Mouse (Mus musculus) MEL-GATA-1-ER (cell line): ENCODE data around the gene H2-DMa.
A peak's percentile ranks its signal among the peaks of the same experiment; 100 is the strongest.
"Not testable (repeated sequence)": the region's sequence is repeated elsewhere in the genome, so short reads cannot be mapped to it uniquely, and the experiment has no call there.

Experiments
- DNase-seq: peaks from one replicate; pipeline ENCODE4 v3.0.0-alpha.2; 2012; ENCODE audit warnings: low read depth; ENCODE audit errors: extremely low read depth

Gene H2-DMa

GRCm38 (mm10) chr17:34124649-34125048, 5.3 kb downstream of the H2-DMa start:
- no peak for DNase-seq

DNA sequence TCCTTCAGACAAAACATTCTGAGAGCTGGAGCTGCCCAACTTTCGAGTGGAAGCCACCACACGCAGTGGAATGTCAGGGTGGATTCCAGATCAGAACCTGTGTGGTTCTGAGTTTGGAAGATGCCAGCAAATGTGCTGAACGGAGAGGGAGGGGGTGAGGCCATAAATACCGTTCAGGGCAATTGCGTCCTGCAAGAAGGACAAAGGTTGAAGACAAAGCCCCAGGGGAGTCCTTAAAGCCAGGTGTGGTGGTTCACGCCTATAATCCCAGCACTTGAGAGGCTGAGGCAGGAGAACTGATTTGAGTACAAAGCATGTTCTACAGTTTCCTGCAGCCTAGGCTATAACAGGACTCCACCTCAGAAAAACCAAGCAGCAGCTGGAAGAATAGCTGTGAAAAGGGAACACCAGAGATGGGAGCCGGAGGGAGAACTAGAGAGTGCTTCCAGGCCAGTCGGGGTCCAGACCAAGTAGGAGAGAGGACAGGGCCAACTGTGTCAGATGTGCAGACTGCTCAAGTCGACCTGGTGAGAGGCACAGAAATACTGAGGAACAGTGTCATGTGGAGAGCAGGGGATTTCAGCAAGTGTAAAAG, 7.6 kb downstream of the H2-DMa start:
- DNase-seq: no peak

DNA sequence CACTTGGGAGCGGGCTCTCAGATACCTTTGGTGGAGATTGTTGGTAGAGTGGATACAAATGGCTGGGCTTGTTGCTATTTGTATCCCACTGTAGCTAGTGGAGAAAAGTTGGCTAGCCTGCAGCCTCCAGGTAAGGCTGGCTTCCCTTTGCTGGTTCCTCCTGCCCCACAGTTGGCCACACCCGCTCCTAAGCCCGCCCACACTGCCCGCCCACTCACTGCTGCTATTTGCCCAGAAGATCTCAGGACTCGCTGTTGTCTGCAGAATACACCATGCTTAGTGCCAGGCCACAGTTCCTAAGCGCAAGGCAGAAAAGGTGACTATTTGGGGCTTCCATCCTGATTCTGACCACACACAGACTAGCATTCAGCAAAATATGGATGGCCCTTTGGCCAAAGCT, 8.1 kb downstream of the H2-DMa start:
- no peak for DNase-seq

GRCm38 (mm10) chr17:34128264-34128937, 9.1 kb downstream of the H2-DMa start:
- DNase-seq: no peak

- DNase-seq: no peak
These were observed 9.8 kb downstream of the H2-DMa start for GRCm38 (mm10) chr17:34128944-34129791.

- no peak for DNase-seq
These were observed 11.0 kb downstream of the H2-DMa start for GRCm38 (mm10) chr17:34130073-34130947.

DNA sequence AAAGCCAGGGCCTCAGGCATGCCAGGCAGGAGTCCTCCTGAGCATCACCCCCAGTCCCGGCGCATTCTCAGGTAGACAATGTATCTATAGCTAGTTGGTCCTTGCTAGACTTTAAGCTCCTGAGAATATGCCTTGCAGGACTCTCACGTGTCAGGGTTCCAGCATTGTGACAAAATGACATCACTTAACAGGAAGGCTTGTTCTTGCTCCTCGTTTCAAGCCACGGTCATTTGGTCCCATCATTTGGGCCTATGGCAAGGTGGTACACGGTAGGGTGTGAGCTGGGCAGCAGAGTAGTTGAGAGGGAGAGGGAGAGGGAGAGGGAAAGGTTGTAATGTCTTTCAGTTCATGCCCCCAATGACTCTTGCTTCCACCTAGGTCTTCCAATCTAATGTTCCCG, 12.6 kb downstream of the H2-DMa start:
- no peak for DNase-seq

- no peak for DNase-seq
These were observed 13.9 kb downstream of the H2-DMa start for GRCm38 (mm10) chr17:34133289-34133688.

DNA sequence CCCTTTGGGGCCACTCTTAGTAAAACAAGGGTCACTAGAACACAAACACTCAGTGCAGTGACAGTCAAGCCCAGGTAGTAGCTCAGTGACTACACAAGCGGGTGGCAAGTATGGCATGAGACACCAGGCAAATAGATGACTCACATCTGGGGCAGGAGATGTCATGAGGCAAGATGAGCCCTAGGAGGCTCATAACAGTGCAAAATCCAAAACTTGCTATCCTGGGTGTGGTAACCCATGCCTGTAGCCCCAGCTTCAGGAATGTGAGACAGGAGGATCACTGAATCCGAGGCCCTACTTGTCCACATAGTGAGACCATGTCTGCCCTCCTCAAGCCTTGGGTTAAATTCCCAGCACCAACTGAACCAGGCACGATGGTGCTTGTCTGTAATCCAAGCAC, 15.1 kb downstream of the H2-DMa start:
- DNase-seq: no peak

DNA sequence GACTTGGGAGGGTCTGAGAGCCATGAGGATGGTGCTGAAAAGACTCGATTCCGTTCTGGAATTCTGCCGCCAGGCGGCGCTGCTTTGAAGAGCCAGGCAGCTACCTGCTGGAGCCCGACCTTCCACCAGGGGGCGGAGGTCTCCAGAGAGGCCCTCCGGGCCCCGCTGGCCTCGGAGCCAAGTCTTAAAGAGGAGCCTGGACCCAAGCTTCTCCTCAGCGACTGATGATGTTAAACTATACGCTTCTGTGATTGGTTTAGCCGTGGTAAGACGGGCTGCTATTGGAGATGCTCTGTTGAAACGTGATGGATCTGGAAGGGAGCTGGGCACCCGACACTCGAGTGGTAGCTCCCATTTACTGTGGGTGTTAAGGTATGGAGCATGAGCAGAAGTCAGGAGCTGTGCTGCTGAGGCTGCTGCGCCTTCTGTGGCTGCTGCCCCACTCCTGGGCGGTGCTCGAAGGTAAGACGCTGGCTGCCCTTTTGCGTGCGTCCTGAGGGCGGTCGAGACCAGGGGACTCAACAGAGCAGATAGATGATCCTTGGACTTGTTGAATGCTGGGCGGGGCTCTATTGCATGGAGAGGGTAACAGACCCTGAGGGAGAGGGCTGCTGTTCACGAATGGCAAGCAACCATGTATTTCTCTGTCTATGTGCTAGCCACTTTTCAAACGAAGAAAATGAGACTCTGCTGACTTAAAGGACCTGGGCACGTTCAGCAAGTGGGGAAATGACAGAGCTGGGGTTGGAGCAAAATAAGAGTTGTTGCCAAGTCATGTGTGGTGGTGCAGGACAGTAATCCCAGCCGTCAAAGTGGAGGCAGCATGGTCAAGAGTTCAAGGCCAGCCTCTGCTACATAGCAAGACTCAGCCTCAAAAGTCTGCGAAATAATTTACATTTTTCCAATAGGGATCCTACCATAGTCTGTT, 16.2 kb downstream of the H2-DMa start:
- peak; percentile 98 for DNase-seq

DNA sequence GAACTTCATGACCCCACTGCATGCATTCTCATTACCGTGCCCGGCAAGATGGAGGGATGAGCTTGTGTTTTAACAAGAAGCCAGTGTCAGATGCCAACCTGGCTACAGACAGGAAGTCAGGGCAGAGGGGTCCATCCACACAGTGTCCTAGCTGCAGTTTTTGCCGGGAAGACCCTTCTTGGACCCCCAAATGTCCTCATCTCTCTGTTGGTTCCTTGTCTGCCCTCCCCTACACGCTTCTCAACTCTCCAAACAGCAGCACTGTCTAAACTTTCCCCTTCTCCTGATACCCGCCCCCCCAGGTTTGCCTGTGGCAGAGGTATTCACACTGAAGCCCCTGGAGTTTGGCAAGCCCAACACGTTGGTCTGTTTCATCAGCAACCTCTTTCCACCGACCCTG, 18.3 kb downstream of the H2-DMa start:
- DNase-seq: no peak

GRCm38 (mm10) chr17:34138655-34139054, 19.3 kb downstream of the H2-DMa start:
- no peak for DNase-seq

DNA sequence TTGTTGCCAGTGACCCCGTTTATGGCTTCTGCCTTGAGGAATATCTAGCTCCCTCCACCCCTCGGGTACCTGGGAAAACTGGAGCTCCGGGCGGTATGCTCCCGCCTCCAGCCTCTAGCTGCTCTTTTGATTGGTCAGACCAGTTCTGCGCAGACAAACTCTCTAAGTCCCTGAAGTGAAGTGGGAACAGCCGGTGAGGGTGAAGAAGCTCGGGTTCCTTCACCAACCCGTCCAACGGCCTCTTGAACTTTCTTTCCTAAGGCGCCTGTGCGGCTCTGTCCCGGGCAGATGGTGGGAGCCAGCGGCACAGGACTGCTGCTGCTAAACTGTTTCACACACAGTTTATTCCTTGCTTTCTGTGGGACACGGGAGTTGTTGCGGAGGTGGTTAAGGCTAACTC, 20.1 kb downstream of the H2-DMa start:
- no peak for DNase-seq

- no peak for DNase-seq
These were observed 20.9 kb downstream of the H2-DMa start for GRCm38 (mm10) chr17:34140240-34140639.

DNA sequence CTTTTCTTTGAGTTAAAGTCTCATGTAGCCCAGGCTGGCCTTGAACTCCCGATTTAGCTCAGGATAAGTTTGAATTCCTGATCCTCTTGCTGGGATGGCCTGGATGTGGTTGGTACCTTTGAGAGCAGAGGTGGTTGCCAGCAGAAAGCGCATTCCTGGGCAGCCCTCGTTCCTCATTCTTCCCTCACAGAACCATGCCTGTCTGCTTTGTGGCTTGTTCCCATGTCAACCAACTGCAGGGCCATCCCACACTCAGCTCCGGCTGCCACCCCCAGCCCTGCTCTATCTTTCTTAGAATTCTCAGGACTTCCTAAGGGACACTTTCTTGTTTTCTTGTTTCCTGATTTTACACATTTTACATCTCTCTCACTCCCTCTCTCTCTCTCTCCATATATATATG, 22.1 kb downstream of the H2-DMa start:
- no peak for DNase-seq

DNA sequence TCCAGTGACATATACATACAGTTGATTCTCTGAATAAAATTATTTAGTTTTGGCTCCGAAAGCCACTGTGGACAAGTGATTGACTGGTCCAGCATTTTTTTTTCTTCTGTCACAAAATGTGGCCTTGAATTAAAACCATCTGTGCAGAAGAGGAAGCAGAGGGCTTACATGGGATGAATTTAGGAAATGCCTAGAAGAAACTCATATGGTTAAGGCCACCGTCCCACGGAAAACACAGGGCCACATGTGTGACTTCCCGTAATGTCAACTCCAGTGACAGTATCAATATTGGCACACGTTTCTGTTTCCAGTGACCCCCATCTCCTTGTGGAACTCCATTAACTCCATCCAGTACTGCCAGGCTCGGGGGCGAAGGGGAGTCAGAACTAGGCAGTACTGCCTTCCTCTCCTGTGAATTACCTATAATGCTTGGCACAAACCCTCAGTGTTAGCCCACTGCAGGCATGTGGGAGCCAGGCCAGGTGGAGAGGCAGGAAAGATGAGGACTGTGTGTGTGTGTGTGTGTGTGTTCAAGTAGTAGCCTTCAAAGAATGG, 23.2 kb downstream of the H2-DMa start:
- no peak for DNase-seq

GRCm38 (mm10) chr17:34143033-34143432, 23.7 kb downstream of the H2-DMa start, which contains the start of gene H2-DMb2:
Gene H2-DMb2 (plus strand): TSS chr17:34143307.
- peak; percentile 90 for DNase-seq

DNA sequence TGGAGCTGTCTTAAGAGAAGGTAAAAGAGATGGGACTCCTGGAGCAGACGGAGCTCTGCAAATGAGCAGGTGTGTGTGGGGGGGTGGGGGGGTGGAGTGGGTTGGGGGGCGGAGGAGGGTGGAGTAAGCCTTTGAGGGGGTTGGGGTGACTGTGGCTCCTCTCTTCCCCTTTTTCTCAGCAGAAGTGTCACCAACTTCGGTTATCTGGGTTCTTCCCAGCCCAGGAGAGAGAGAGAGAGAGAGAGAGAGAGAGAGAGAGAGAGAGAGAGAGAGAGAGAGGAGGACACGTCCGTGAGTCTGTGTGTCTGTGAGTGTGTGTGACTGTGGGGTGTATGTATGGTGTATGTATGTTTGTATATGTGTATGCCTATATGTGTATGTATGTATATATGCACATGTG, 24.1 kb downstream of the H2-DMa start:
- peak; percentile 79 for DNase-seq

DNA sequence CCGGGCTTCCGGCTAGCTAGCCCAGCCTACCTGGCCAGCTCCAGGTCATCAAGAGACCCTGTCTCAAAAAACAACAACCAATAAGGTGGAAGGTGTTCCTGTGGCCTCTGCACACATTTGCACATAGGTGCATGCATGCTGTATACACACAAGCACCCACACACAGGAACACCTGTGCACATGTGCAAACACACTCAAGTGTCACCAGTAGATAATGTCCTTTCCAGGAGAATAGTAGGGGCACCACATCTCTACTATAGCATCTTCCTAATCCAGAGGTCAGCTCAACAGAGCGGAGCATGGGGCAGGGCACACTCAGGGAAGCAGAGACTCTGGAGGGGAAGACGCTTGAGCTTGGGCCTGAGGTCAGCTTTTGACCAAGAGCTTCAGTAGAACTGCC, 24.9 kb downstream of the H2-DMa start:
- DNase-seq: not testable (repeated sequence)

DNA sequence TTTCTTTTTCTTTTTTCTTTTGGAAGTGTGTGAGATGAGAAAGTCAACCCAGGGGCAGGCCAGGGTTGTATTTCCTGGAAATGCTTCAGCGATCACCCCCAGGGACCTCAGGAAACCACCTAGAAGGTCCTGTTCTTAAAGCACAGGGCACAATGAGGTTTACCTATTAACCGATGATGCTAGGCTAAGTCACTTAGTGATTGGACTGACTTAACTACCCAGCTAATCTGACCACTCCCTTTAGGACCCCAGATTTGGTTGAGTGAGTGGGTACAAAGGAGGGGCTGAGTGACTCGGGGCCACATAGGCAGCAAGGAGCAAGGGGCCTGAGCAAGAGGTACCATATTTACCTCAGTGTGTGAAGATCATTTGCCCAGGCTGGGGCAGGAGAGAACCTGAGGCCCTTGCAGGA, 25.6 kb downstream of the H2-DMa start:
- DNase-seq: no peak
